Mouse (Mus musculus): Measurements from ENCODE around the gene Tmem42. TPM values are rescaled to one million over a fixed set of nuclear protein-coding genes. Genes with fewer than 3 reads are reported as not detected.

Tmem42 gene
- total RNA-seq (2014; rRNA removed) = 18.5 and 19.9 TPM in 2 replicates
- polyA plus RNA-seq (2015; fragmentation: Nextera tagmentation; extraction: Ambion mirVana) = 30.6 and 31.5 TPM in 2 replicates

DNA sequence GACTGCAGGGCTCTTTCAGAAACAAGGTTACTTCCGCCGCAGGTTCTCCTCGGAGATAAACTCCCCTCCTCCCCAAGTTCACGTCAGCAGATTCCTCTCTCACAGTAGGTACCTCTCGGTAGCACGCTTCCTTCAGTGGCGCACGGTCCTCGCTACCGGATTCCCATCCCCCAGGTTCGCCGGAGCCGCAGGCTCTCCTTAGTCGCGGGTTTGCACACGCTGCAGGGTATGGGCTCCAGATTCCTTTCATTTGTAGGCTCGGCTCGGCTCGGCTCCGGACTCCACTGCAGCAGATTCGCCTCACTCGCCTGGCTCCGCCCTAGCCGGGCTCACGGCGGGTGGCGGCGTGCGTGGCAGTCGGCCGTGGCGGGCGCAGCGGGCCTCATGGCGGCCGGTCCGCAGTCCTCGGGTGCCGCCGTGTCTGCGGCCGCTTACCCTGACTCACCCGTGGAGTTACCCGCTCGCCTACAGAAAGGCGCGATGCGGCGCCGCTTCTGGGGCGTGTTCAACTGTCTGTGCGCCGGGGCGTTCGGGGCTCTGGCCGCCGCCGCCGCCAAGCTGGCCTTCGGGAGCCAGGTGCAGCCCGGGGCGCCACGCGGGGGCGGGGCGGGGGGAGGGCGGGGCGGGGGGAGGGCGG lies at the start of gene Tmem42:
TSS of gene Tmem42 (plus strand) at position 332 of the 637 bp plus-strand sequence.
- peak within 1 kb of the TSS; percentile 77 for H3K4me3 ChIP-seq (ENCODE audit: low read length)
- peak within 1 kb of the TSS; percentile 87 for H3K4me2 ChIP-seq (ENCODE audit: low read depth, low read length)
- peaks cover 6% of the 10 kb centered on the region for H3K4me1 ChIP-seq (ENCODE audit: insufficient read depth, low read length)
- no peaks in the 10 kb centered on the region for H3K27me3 ChIP-seq (ENCODE audit: insufficient read depth, low read length)
- under 1% methylated on average over 46 of the region's 69 CpGs for WGBS
- H3K9me3 ChIP-seq (ENCODE audit: low read length) = no peaks in the 10 kb centered on the region
- peak within 1 kb of the TSS; percentile 85 for H3K27ac ChIP-seq
- H3K9ac ChIP-seq (replicated peaks; ENCODE audit: low read length) = peak within 1 kb of the TSS; percentile 79
- H3K36me3 ChIP-seq (ENCODE audit: insufficient read depth, low read length) = no peaks in the 10 kb centered on the region
- TF ChIP-seq CTCF (IDR thresholded peaks at IDR 0.05; ENCODE audit: low read depth) = no peak
- peak; percentile 96 for ATAC-seq
- DNase-seq (ENCODE audit: low spot score) = peak; percentile 90

DNA sequence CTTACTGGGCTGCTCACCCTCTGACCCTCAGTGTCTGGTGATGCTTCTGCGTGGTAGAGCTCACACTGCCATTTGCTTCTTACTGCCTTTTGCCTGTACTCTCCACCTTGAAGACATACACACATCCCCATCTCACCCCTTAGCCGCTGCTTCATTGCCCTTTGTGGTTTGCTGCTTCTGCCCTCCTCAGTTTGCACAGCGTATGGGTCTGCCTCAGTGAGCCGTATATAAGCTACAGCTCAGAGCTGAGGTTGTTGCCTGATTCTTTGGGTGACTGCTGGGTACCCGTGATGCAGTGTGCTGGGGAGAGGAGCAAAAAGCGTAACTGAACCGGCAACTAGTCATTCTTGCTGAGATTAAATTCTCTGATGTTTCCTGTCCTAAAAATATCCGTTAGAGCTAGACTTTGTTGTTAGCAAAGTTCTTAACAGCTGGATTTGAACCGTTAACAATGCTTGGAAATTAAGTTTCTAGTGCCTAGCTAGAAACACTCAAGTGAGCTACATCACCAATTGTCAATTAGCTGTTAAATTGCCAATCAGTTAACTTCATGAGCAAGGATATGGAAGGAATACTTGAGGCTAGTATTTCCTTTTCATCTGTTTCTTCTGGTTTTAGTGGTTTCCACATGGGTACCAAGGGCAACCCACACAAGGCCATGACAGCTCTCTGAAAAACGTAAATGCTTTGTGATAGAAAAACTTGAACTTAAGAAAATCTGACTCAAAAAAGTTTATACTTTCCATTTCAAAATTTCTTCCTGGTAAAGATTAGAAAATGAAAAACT lies 22.5 kb upstream of the Tmem42 start:
- WGBS = 93% methylated on average over 10 of the region's 10 CpGs
- no peak for ATAC-seq

DNA sequence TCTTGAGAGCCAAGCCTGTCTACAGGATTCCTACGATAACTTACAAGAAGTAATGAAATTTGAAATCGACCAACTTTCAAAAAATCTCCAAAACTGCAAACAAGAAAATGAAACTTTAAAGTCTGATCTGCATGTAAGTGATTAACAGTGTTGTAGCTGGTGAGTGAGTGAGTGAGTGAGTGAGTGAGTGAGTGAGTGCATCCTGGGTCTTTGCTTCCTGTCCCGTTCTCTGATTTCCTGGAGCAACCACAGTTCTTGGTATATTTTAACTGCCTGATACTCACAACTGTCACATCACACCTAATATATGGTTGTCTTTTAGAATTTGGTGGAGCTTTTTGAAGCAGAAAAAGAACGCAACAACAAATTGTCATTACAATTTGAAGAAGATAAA lies 21.9 kb upstream of the Tmem42 start:
- H3K4me3 ChIP-seq (ENCODE audit: low read length) = no peak overlapping the region
- no peak for DNase-seq (ENCODE audit: low spot score)
- H3K4me2 ChIP-seq (ENCODE audit: low read depth, low read length) = no peak overlapping the region
- H3K9ac ChIP-seq (replicated peaks; ENCODE audit: low read length) = no peak overlapping the region
- no peaks in the 10 kb centered on the region for H3K27me3 ChIP-seq (ENCODE audit: insufficient read depth, low read length)
- no peaks in the 10 kb centered on the region for H3K4me1 ChIP-seq (ENCODE audit: insufficient read depth, low read length)
- no peak for TF ChIP-seq CTCF (IDR thresholded peaks at IDR 0.05; ENCODE audit: low read depth)
- H3K27ac ChIP-seq = no peak overlapping the region
- H3K36me3 ChIP-seq (ENCODE audit: insufficient read depth, low read length) = no peaks in the 10 kb centered on the region
- WGBS = 98% methylated on average over 4 of the region's 4 CpGs
- no peak for ATAC-seq
- no peaks in the 10 kb centered on the region for H3K9me3 ChIP-seq (ENCODE audit: low read length)

More for the DNA sequence above, 22.5 kb upstream of the Tmem42 start:
- Histone ChIP-seq H3K9ac (replicated peaks; ENCODE audit: low read length) (no peak overlapping the region), H3K36me3 (ENCODE audit: insufficient read depth, low read length) (no peaks in the 10 kb centered on the region), H3K4me2 (ENCODE audit: low read depth, low read length) (no peak overlapping the region), H3K27ac (no peak overlapping the region), H3K9me3 (ENCODE audit: low read length) (no peaks in the 10 kb centered on the region), H3K4me3 (ENCODE audit: low read length) (no peak overlapping the region), H3K27me3 (ENCODE audit: insufficient read depth, low read length) (no peaks in the 10 kb centered on the region), H3K4me1 (ENCODE audit: insufficient read depth, low read length) (no peaks in the 10 kb centered on the region)
- DNase-seq (ENCODE audit: low spot score) = no peak
- no peak for TF ChIP-seq CTCF (IDR thresholded peaks at IDR 0.05; ENCODE audit: low read depth)

DNA sequence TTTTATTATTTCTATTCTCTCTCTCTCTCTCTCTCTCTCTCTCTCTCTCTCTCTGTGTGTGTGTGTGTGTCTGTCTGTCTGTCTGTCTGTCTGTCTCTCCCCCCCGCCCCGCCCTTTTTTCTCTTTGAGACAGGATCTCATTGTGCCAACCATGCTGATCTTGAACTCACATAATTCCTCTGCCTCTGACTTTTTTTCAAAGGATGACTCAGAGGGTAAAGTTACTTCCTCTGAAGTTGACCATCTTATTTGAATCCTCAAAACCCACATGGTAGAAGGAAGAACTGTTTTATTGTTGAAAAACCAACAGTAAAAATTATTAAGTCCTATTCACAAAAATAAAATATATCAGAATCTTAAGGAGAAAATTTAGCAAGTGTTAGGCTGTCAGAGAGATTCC lies 16.4 kb upstream of the Tmem42 start:
- DNase-seq (ENCODE audit: low spot score) (no peak), ATAC-seq (no peak)
- H3K27me3 ChIP-seq (ENCODE audit: insufficient read depth, low read length) = no peaks in the 10 kb centered on the region
- H3K9me3 ChIP-seq (ENCODE audit: low read length) = no peaks in the 10 kb centered on the region
- no peak overlapping the region for H3K9ac ChIP-seq (replicated peaks; ENCODE audit: low read length)
- TF ChIP-seq CTCF (IDR thresholded peaks at IDR 0.05; ENCODE audit: low read depth) = no peak
- no peak overlapping the region for H3K4me2 ChIP-seq (ENCODE audit: low read depth, low read length)
- no peaks in the 10 kb centered on the region; the same call in 1 of the 2 replicates for H3K36me3 ChIP-seq (ENCODE audit: insufficient read depth, low read length)
- no peak overlapping the region for H3K27ac ChIP-seq
- 100% methylated on average over 2 of the region's 2 CpGs for WGBS
- H3K4me1 ChIP-seq (ENCODE audit: insufficient read depth, low read length) = no peaks in the 10 kb centered on the region
- H3K4me3 ChIP-seq (ENCODE audit: low read length) = no peak overlapping the region

DNA sequence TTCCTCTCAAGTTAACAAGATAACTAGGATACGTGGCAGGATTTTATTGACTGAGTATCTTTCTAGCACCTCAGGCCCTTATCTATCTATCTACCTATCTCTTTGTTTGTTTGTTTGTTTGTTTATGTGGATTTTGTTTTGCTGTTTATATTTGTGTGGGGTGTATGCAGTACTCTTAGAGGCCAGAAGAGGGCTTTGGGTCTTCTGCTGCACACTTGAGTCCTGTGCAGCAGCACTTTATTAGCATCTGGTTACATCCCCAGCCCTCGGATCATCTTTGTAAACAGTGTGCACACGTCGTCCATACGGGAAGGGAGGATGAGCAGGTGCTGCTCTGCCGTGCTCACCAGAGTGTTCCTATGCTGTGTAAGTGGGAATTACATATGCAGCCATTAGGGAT lies 15.1 kb upstream of the Tmem42 start:
- H3K4me3 ChIP-seq (ENCODE audit: low read length) = no peak overlapping the region
- H3K27me3 ChIP-seq (ENCODE audit: insufficient read depth, low read length) = no peaks in the 10 kb centered on the region
- WGBS = 70% methylated on average over 6 of the region's 6 CpGs
- TF ChIP-seq CTCF (IDR thresholded peaks at IDR 0.05; ENCODE audit: low read depth) = peak; percentile 67
- H3K9ac ChIP-seq (replicated peaks; ENCODE audit: low read length) = no peak overlapping the region
- H3K36me3 ChIP-seq (ENCODE audit: insufficient read depth, low read length) = no peaks in the 10 kb centered on the region; the same call in 1 of the 2 replicates
- H3K4me2 ChIP-seq (ENCODE audit: low read depth, low read length) = no peak overlapping the region
- no peaks in the 10 kb centered on the region for H3K9me3 ChIP-seq (ENCODE audit: low read length)
- H3K27ac ChIP-seq = no peak overlapping the region
- no peaks in the 10 kb centered on the region for H3K4me1 ChIP-seq (ENCODE audit: insufficient read depth, low read length)
- DNase-seq (ENCODE audit: low spot score) (peak; percentile 23), ATAC-seq (no peak)

DNA sequence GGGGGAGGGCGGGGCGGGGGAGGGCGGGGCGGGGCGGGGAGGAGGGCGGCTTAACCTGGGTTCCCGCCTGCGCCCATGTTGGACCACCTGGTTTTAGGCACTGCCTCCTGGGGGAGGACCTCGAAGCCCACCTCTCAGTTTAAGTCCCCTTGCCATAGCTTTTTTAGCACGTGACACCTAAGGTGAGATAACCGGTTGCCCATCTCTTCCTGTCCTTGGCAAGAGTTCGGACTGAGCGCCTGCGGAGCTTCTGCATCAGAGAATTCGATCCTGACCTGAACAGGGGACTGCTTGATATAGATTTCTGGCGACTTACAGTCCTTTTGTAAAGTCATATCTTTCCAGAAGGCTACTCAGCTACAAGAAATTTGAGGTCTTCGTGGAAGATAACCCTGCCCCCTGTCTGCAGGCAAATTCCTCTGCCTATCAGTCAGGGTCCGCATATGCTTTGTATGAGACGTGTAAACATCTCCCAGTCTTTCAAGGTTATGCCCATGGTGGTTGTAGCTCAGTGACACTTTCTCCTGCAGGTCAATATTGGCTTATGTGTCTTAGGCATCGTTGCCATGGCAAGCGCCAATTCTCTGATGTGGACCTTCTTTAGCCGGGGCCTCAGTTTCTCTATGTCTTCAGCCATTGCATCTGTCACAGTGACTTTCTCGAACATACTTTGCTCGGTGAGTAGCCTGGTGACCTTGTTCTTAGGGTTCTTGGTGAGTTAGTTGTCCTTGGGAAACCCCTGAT lies 682 bp downstream of the Tmem42 start:
- Histone ChIP-seq H3K36me3 (ENCODE audit: insufficient read depth, low read length) (no peaks in the 10 kb centered on the region), H3K4me2 (ENCODE audit: low read depth, low read length) (peak overlapping the region; percentile 87), H3K9me3 (ENCODE audit: low read length) (no peaks in the 10 kb centered on the region), H3K27me3 (ENCODE audit: insufficient read depth, low read length) (no peaks in the 10 kb centered on the region), H3K4me3 (ENCODE audit: low read length) (peak overlapping the region; percentile 77), H3K4me1 (ENCODE audit: insufficient read depth, low read length) (peaks cover 6% of the 10 kb centered on the region), H3K27ac (peak overlapping the region; percentile 85), H3K9ac (replicated peaks; ENCODE audit: low read length) (peak overlapping the region; percentile 79; the same call in 1 of the 2 replicates)
- peak; percentile 41; the same call in 1 of the 2 replicates for TF ChIP-seq CTCF (IDR thresholded peaks at IDR 0.05; ENCODE audit: low read depth)
- ATAC-seq (no peak), DNase-seq (ENCODE audit: low spot score) (peak; percentile 25)
- WGBS = 36% methylated on average over 19 of the region's 24 CpGs
